Mouse (Mus musculus): ENCODE results near the gene Ano1. TPM values are rescaled to one million over a fixed set of nuclear protein-coding genes. Genes with fewer than 3 reads are reported as not detected.

Ano1 gene
- polyA plus RNA-seq, 1 experiment from 2014 or later = 7.2 TPM

GRCm38 (mm10) chr7:144764013-144764412 lies 12.2 kb upstream of the Ano1 start:
- Histone ChIP-seq H3K27me3 (no peaks in the 10 kb centered on the region), H3K4me1 (replicated peaks) (peaks cover 20% of the 10 kb centered on the region; the same call in 1 of the 2 replicates), H3K36me3 (no peaks in the 10 kb centered on the region), H3K4me2 (no peak overlapping the region), H3K9ac (no peak overlapping the region), H3K27ac (replicated peaks) (no peak overlapping the region), H3K9me3 (no peaks in the 10 kb centered on the region), H3K4me3 (no peak overlapping the region)
- WGBS = 84% methylated on average over 2 of the region's 2 CpGs
- no peak for ATAC-seq (ENCODE audit: low FRiP score, low read depth)

GRCm38 (mm10) chr7:144762496-144763235 lies 10.9 kb upstream of the Ano1 start:
- H3K9ac ChIP-seq = no peak overlapping the region
- H3K36me3 ChIP-seq = no peaks in the 10 kb centered on the region
- 63% methylated on average over 16 of the region's 16 CpGs for whole genome bisulfite sequencing
- no peak overlapping the region for H3K27ac ChIP-seq (replicated peaks)
- no peak overlapping the region for H3K4me3 ChIP-seq
- H3K27me3 ChIP-seq = no peaks in the 10 kb centered on the region
- peaks cover 20% of the 10 kb centered on the region; the same call in 1 of the 2 replicates for H3K4me1 ChIP-seq (replicated peaks)
- ATAC-seq (ENCODE audit: low FRiP score, low read depth) = no peak
- no peaks in the 10 kb centered on the region for H3K9me3 ChIP-seq
- H3K4me2 ChIP-seq = no peak overlapping the region

- ATAC-seq (ENCODE audit: low FRiP score, low read depth) = no peak; the same call in 1 of the 2 replicates
- Histone ChIP-seq H3K27ac (replicated peaks) (peak overlapping the region; percentile 57), H3K36me3 (no peaks in the 10 kb centered on the region), H3K4me3 (no peak overlapping the region), H3K27me3 (no peaks in the 10 kb centered on the region), H3K9me3 (no peaks in the 10 kb centered on the region), H3K9ac (no peak overlapping the region), H3K4me1 (replicated peaks) (peaks cover 20% of the 10 kb centered on the region; the same call in 1 of the 2 replicates), H3K4me2 (no peak overlapping the region)
- WGBS = 44% methylated on average over 9 of the region's 9 CpGs
Measured at GRCm38 (mm10) chr7:144760228-144760627, 8.5 kb upstream of the Ano1 start.

GRCm38 (mm10) chr7:144759455-144759854 lies 7.7 kb upstream of the Ano1 start:
- Histone ChIP-seq H3K27me3 (no peaks in the 10 kb centered on the region), H3K27ac (replicated peaks) (peak overlapping the region; percentile 57; the same call in 1 of the 2 replicates), H3K9ac (no peak overlapping the region), H3K4me3 (no peak overlapping the region), H3K36me3 (no peaks in the 10 kb centered on the region), H3K4me1 (replicated peaks) (peaks cover 17% of the 10 kb centered on the region; the same call in 1 of the 2 replicates), H3K4me2 (no peak overlapping the region), H3K9me3 (no peaks in the 10 kb centered on the region)
- 0 out of 2 replicates have a peak, but pooled peaks have one; percentile 5 for ATAC-seq (ENCODE audit: low FRiP score, low read depth)
- WGBS = 57% methylated on average over 2 of the region's 2 CpGs

- WGBS = 76% methylated on average over 11 of the region's 11 CpGs
Measured at GRCm38 (mm10) chr7:144755511-144756378, 4.0 kb upstream of the Ano1 start.

GRCm38 (mm10) chr7:144754722-144755121 lies 2.9 kb upstream of the Ano1 start:
- Histone ChIP-seq H3K9me3 (no peaks in the 10 kb centered on the region), H3K4me2 (no peak overlapping the region), H3K4me3 (no peak overlapping the region), H3K36me3 (no peaks in the 10 kb centered on the region), H3K9ac (no peak overlapping the region), H3K27me3 (no peaks in the 10 kb centered on the region), H3K4me1 (replicated peaks) (peaks cover 6% of the 10 kb centered on the region; the same call in 1 of the 2 replicates), H3K27ac (replicated peaks) (no peak overlapping the region)
- WGBS = 90% methylated on average over 2 of the region's 2 CpGs
- no peak for ATAC-seq (ENCODE audit: low FRiP score, low read depth)

More at GRCm38 (mm10) chr7:144755511-144756378, 4.0 kb upstream of the Ano1 start:
- Histone ChIP-seq H3K9ac (no peak overlapping the region), H3K4me3 (no peak overlapping the region), H3K9me3 (no peaks in the 10 kb centered on the region), H3K4me2 (no peak overlapping the region), H3K4me1 (replicated peaks) (peaks cover 12% of the 10 kb centered on the region; the same call in 1 of the 2 replicates), H3K27ac (replicated peaks) (no peak overlapping the region), H3K27me3 (no peaks in the 10 kb centered on the region), H3K36me3 (no peaks in the 10 kb centered on the region)
- ATAC-seq (ENCODE audit: low FRiP score, low read depth) = no peak

GRCm38 (mm10) chr7:144753657-144754031 lies 1.9 kb upstream of the Ano1 start:
- 87% methylated on average over 9 of the region's 9 CpGs for WGBS
- no peak overlapping the region for H3K27ac ChIP-seq (replicated peaks)
- ATAC-seq (ENCODE audit: low FRiP score, low read depth) = no peak
- no peaks in the 10 kb centered on the region for H3K9me3 ChIP-seq
- H3K4me3 ChIP-seq = no peak overlapping the region
- H3K36me3 ChIP-seq = no peaks in the 10 kb centered on the region
- no peaks in the 10 kb centered on the region for H3K4me1 ChIP-seq (replicated peaks)
- no peak overlapping the region for H3K9ac ChIP-seq
- no peak overlapping the region for H3K4me2 ChIP-seq
- H3K27me3 ChIP-seq = no peaks in the 10 kb centered on the region

GRCm38 (mm10) chr7:144752919-144753656 lies 1.3 kb upstream of the Ano1 start:
- no peak for ATAC-seq (ENCODE audit: low FRiP score, low read depth)
- Histone ChIP-seq H3K9me3 (no peaks in the 10 kb centered on the region), H3K27me3 (no peaks in the 10 kb centered on the region), H3K4me3 (no peak overlapping the region), H3K4me2 (no peak overlapping the region), H3K36me3 (no peaks in the 10 kb centered on the region), H3K4me1 (replicated peaks) (no peaks in the 10 kb centered on the region), H3K9ac (no peak overlapping the region), H3K27ac (replicated peaks) (no peak overlapping the region)
- WGBS = 73% methylated on average over 14 of the region's 14 CpGs

- Histone ChIP-seq H3K27me3 (no peaks in the 10 kb centered on the region), H3K4me1 (replicated peaks) (no peaks in the 10 kb centered on the region), H3K9me3 (no peaks in the 10 kb centered on the region), H3K4me2 (no peak overlapping the region), H3K36me3 (no peaks in the 10 kb centered on the region), H3K9ac (no peak overlapping the region), H3K27ac (replicated peaks) (no peak overlapping the region), H3K4me3 (no peak overlapping the region)
- ATAC-seq (ENCODE audit: low FRiP score, low read depth) = no peak
- 70% methylated on average over 2 of the region's 2 CpGs for WGBS
Measured at GRCm38 (mm10) chr7:144747756-144748155, 4.0 kb downstream of the Ano1 start.

GRCm38 (mm10) chr7:144746466-144746865 lies 5.3 kb downstream of the Ano1 start:
- no peaks in the 10 kb centered on the region for H3K27me3 ChIP-seq
- WGBS = 87% methylated on average over 4 of the region's 4 CpGs
- no peak overlapping the region for H3K4me3 ChIP-seq
- no peaks in the 10 kb centered on the region for H3K9me3 ChIP-seq
- no peak overlapping the region for H3K9ac ChIP-seq
- no peaks in the 10 kb centered on the region for H3K36me3 ChIP-seq
- no peak for ATAC-seq (ENCODE audit: low FRiP score, low read depth)
- H3K27ac ChIP-seq (replicated peaks) = no peak overlapping the region
- H3K4me1 ChIP-seq (replicated peaks) = no peaks in the 10 kb centered on the region
- no peak overlapping the region for H3K4me2 ChIP-seq

- WGBS = 83% methylated on average over 5 of the region's 5 CpGs
- H3K4me1 ChIP-seq (replicated peaks) = no peaks in the 10 kb centered on the region
- no peak overlapping the region for H3K27ac ChIP-seq (replicated peaks)
- no peaks in the 10 kb centered on the region for H3K9me3 ChIP-seq
- peaks cover 3% of the 10 kb centered on the region; the same call in 1 of the 2 replicates for H3K27me3 ChIP-seq
- H3K4me2 ChIP-seq = no peak overlapping the region
- no peak overlapping the region for H3K9ac ChIP-seq
- ATAC-seq (ENCODE audit: low FRiP score, low read depth) = no peak
- H3K4me3 ChIP-seq = no peak overlapping the region
- no peaks in the 10 kb centered on the region for H3K36me3 ChIP-seq
Measured at GRCm38 (mm10) chr7:144743874-144744273, 7.9 kb downstream of the Ano1 start.
